In genomic region chr13:119691958-119692357, GRCm38 (mm10) we compare ENCODE assay signal across 7 mouse cellular contexts. TPM values are rescaled to one million over a fixed set of nuclear protein-coding genes. Genes with fewer than 3 reads are reported as not detected.
ATAC-seq and TF ChIP-seq lines count a peak whose summit lies in the region.
"Not testable (repeated sequence)": the region's sequence is repeated elsewhere in the genome, so short reads cannot be mapped to it uniquely, and the experiment has no call there.

No protein-coding gene starts in this region.

- not testable (repeated sequence) for H3K27me3 ChIP-seq in forebrain, embryonic 13.5 days; heart, embryonic 16.5 days (ENCODE audit: control insufficient read depth, insufficient read depth, low read length); intestine, embryonic 16.5 days (replicated peaks; ENCODE audit: control insufficient read depth, insufficient read depth, low read length); limb, embryonic 13.5 days; lung, embryonic 15.5 days; myocyte (ENCODE audit: control insufficient read depth, insufficient read depth, insufficient read length)

- H3K4me2 ChIP-seq in forebrain, embryonic 13.5 days = peak overlapping the region; percentile 86
- peak overlapping the region; percentile 64 for H3K4me2 ChIP-seq in heart, embryonic 16.5 days (ENCODE audit: low read depth, low read length)
- peak overlapping the region; percentile 46 for H3K4me2 ChIP-seq in intestine, embryonic 16.5 days (ENCODE audit: low read depth, low read length)
- H3K4me2 ChIP-seq in limb, embryonic 13.5 days (replicated peaks) = peak overlapping the region; percentile 90
- peak overlapping the region; percentile 75 for H3K4me2 ChIP-seq in lung, embryonic 15.5 days
- H3K4me2 ChIP-seq in myocyte (ENCODE audit: low read depth) = peak overlapping the region; percentile 76

- 59% methylated on average over 3 of the region's 3 CpGs for WGBS in forebrain, embryonic 13.5 days
- 88% methylated on average over 2 of the region's 3 CpGs for WGBS in heart, embryonic 16.5 days
- WGBS in intestine, embryonic 16.5 days = 76% methylated on average over 3 of the region's 3 CpGs
- 80% methylated on average over 3 of the region's 3 CpGs for WGBS in limb, embryonic 13.5 days
- 64% methylated on average over 3 of the region's 3 CpGs for WGBS in lung, embryonic 15.5 days

- peaks cover 77% of the 10 kb centered on the region for H3K79me2 ChIP-seq in myocyte (ENCODE audit: control insufficient read depth, insufficient read depth)

- ATAC-seq in forebrain, embryonic 13.5 days; heart, embryonic 16.5 days (replicated peaks; ENCODE audit: extremely low read depth, insufficient read depth, low FRiP score); intestine, embryonic 16.5 days; limb, embryonic 13.5 days (ENCODE audit: low FRiP score, low read depth); lung, embryonic 15.5 days (ENCODE audit: borderline replicate concordance, extremely low read depth, low FRiP score, low TSS enrichment): not testable (repeated sequence)

- H3K36me3 ChIP-seq in forebrain, embryonic 13.5 days (ENCODE audit: poor library complexity, severe bottlenecking) = peaks cover 15% of the 10 kb centered on the region; the same call in 1 of the 2 replicates
- not testable (repeated sequence) for H3K36me3 ChIP-seq in heart, embryonic 16.5 days (ENCODE audit: control insufficient read depth, insufficient read depth); intestine, embryonic 16.5 days (ENCODE audit: control insufficient read depth, insufficient read depth, low read length); limb, embryonic 13.5 days; lung, embryonic 15.5 days
- H3K36me3 ChIP-seq in myocyte (ENCODE audit: control insufficient read depth, insufficient read depth) = peaks cover 24% of the 10 kb centered on the region

- not testable (repeated sequence) for H3K27ac ChIP-seq in cortical plate, adult 2 months (ENCODE audit: insufficient read depth, low read length); forebrain, embryonic 13.5 days; heart, embryonic 16.5 days (ENCODE audit: low read length); intestine, embryonic 16.5 days (ENCODE audit: low read length); limb, embryonic 13.5 days; lung, embryonic 15.5 days

- H3K4me1 ChIP-seq in cortical plate, adult 2 months (ENCODE audit: control insufficient read depth, insufficient read depth, low read length) = not testable (repeated sequence)
- H3K4me1 ChIP-seq in forebrain, embryonic 13.5 days = peaks cover 61% of the 10 kb centered on the region
- H3K4me1 ChIP-seq in heart, embryonic 16.5 days (ENCODE audit: control insufficient read depth, insufficient read depth, low read length) = peaks cover 12% of the 10 kb centered on the region
- peaks cover 13% of the 10 kb centered on the region for H3K4me1 ChIP-seq in intestine, embryonic 16.5 days (ENCODE audit: control insufficient read depth, insufficient read depth, low read length)
- peaks cover 44% of the 10 kb centered on the region for H3K4me1 ChIP-seq in limb, embryonic 13.5 days
- peaks cover 34% of the 10 kb centered on the region for H3K4me1 ChIP-seq in lung, embryonic 15.5 days

- H3K9ac ChIP-seq in forebrain, embryonic 13.5 days = peak overlapping the region; percentile 96; the same call in 1 of the 2 replicates
- H3K9ac ChIP-seq in heart, embryonic 16.5 days (ENCODE audit: low read length); intestine, embryonic 16.5 days (ENCODE audit: low read depth, low read length); limb, embryonic 13.5 days; lung, embryonic 15.5 days: not testable (repeated sequence)

- not testable (repeated sequence) for TF ChIP-seq CTCF in cortical plate, adult 2 months (IDR thresholded peaks at IDR 0.05; ENCODE audit: extremely low read depth, insufficient read depth, low read length)

- H3K9me3 ChIP-seq in forebrain, embryonic 13.5 days (replicated peaks); heart, embryonic 16.5 days (replicated peaks; ENCODE audit: control insufficient read depth, low read length); intestine, embryonic 16.5 days (ENCODE audit: control insufficient read depth, low read length); limb, embryonic 13.5 days; lung, embryonic 15.5 days: not testable (repeated sequence)

- H3K4me3 ChIP-seq in cortical plate, adult 2 months (ENCODE audit: insufficient read depth, low read length) = peak overlapping the region; percentile 88; the same call in 1 of the 2 replicates
- H3K4me3 ChIP-seq in forebrain, embryonic 13.5 days = peak overlapping the region; percentile 87
- not testable (repeated sequence) for H3K4me3 ChIP-seq in heart, embryonic 16.5 days (ENCODE audit: low read length)
- peak overlapping the region; percentile 97 for H3K4me3 ChIP-seq in intestine, embryonic 16.5 days (ENCODE audit: low read length)
- H3K4me3 ChIP-seq in limb, embryonic 13.5 days = peak overlapping the region; percentile 97
- peak overlapping the region; percentile 74; the same call in 1 of the 2 replicates for H3K4me3 ChIP-seq in lung, embryonic 15.5 days
- H3K4me3 ChIP-seq in myocyte = peak overlapping the region; percentile 96

- H3ac ChIP-seq in myocyte (ENCODE audit: control insufficient read depth, insufficient read length) = not testable (repeated sequence)

- not testable (repeated sequence) for TF ChIP-seq POLR2A in cortical plate, adult 2 months (IDR thresholded peaks at IDR 0.05; ENCODE audit: extremely low read depth, insufficient read depth, low read length); myocyte (IDR thresholded peaks at IDR 0.05; ENCODE audit: insufficient read length, low read depth)

RNA-seq across cellular contexts. Expression of gene Hmgcs1, which starts 1.8 kb away (rescaled TPM):
- polyA plus RNA-seq in cortical plate, adult 2 months (2012; rRNA removed) = 186 and 222 TPM in 2 replicates
- 322 and 362 TPM in 2 replicates for polyA plus RNA-seq in forebrain, embryonic 13.5 days (2015; fragmentation: Nextera tagmentation; extraction: Ambion mirVana)
- 72.0 and 79.0 TPM in 2 replicates for polyA plus RNA-seq in heart, embryonic 16.5 days (2015; fragmentation: Nextera tagmentation; extraction: Ambion mirVana)
- 247 and 266 TPM in 2 replicates for polyA plus RNA-seq in intestine, embryonic 16.5 days (2015; fragmentation: Nextera tagmentation; extraction: Ambion mirVana)
- 146 and 148 TPM in 2 replicates for polyA plus RNA-seq in limb, embryonic 13.5 days (2015; fragmentation: Nextera tagmentation; extraction: Ambion mirVana)
- polyA plus RNA-seq in lung, embryonic 15.5 days (2015; fragmentation: Nextera tagmentation; extraction: Ambion mirVana) = 109 and 115 TPM in 2 replicates
- 68.3 TPM for polyA plus RNA-seq in myocyte (2012; fragmentation: generic; extraction: Trizol)
